Comparison of ENCODE assay signal across 13 mouse cellular contexts in the genomic region with DNA sequence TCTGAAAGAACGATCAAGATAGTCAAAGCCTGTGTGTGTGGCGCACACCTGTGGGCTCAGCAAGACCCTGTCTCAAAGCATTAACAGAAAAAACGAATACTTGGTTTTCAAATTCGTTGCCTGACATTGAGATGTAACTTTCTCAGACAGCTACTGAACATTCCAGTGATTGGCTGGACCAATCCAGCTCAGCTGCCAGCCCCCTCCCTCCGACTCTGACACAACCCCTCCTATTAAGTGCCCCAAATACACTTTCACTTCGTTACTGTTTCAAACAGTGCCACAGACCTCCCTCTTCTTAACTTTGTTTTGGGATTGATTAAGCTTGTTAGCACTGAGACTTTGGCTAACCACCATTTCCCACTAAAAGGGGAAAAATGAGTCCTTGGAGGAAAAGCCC. TPM values are rescaled to one million over a fixed set of nuclear protein-coding genes. Genes with fewer than 3 reads are reported as not detected.
A peak's percentile ranks its signal among the peaks of the same experiment; 100 is the strongest.
DNase-seq lines count a peak whose midpoint lies in the region; ATAC-seq and TF ChIP-seq lines count a peak whose summit lies in the region.
"Had no signal": no experiment of that assay in that cellular context is flagged by ENCODE, and none has a peak within 500 bp of the region (broad histone marks: within the 10 kb centered on the region; RNA-seq: fewer than 3 reads in every experiment).

No protein-coding gene starts in this region.

- H3K27me3 ChIP-seq in heart, embryonic 10.5 days (ENCODE audit: insufficient read depth, poor library complexity, severe bottlenecking): peaks cover 28% of the 10 kb centered on the region
- no peaks in the 10 kb centered on the region; the same call in 1 of the 2 replicates for H3K27me3 ChIP-seq in heart, adult 2 months (ENCODE audit: control insufficient read depth, insufficient read depth, low read length)
- peaks cover 6% of the 10 kb centered on the region; the same call in 1 of the 2 replicates for H3K27me3 ChIP-seq in lung, embryonic 14.5 days (ENCODE audit: insufficient read depth, low read length)
- no peaks in the 10 kb centered on the region; the same call in 1 of the 2 replicates for H3K27me3 ChIP-seq in limb, embryonic 14.5 days (ENCODE audit: control insufficient read depth, insufficient read depth, low read length)
- H3K27me3 ChIP-seq in forebrain, embryonic 11.5 days (ENCODE audit: control insufficient read depth, insufficient read depth, low read length): no peaks in the 10 kb centered on the region; the same call in 1 of the 2 replicates

- no peak overlapping the region for H3K9ac ChIP-seq in heart, adult 2 months (ENCODE audit: low read depth, low read length)
- no peak overlapping the region for H3K9ac ChIP-seq in lung, embryonic 14.5 days
- peak overlapping the region; percentile 43; the same call in 1 of the 2 replicates for H3K9ac ChIP-seq in limb, embryonic 14.5 days (ENCODE audit: low read depth, low read length, severe bottlenecking)
- H3K9ac ChIP-seq in forebrain, embryonic 11.5 days (ENCODE audit: low read length): no peak overlapping the region
- H3K9ac ChIP-seq: hindbrain, embryonic 15.5 days had no signal

- H3K79me2 ChIP-seq in heart, adult 2 months (replicated peaks; ENCODE audit: control insufficient read depth, insufficient read depth, low read length): no peaks in the 10 kb centered on the region

- no peak overlapping the region for H3K27ac ChIP-seq in heart, embryonic 10.5 days
- H3K27ac ChIP-seq in heart, adult 2 months: no peak overlapping the region
- no peak overlapping the region for H3K27ac ChIP-seq in lung, embryonic 14.5 days (ENCODE audit: low read depth)
- no peak overlapping the region for H3K27ac ChIP-seq in limb, embryonic 14.5 days (replicated peaks; ENCODE audit: low read depth, low read length)
- H3K27ac ChIP-seq in forebrain, embryonic 11.5 days (ENCODE audit: low read depth, low read length): no peak overlapping the region
- H3K27ac ChIP-seq: hindbrain, embryonic 15.5 days; layer of hippocampus, adult 2 months had no signal

- TF ChIP-seq CTCF in heart, adult 2 months (IDR thresholded peaks at IDR 0.05): no peak
- no peak for TF ChIP-seq CTCF in lung, embryonic 14.5 days (IDR thresholded peaks at IDR 0.05; ENCODE audit: low read depth)

- peaks cover 10% of the 10 kb centered on the region for H3K4me1 ChIP-seq in heart, embryonic 10.5 days
- H3K4me1 ChIP-seq in heart, adult 2 months (ENCODE audit: control insufficient read depth, insufficient read depth, low read length): no peaks in the 10 kb centered on the region
- no peaks in the 10 kb centered on the region for H3K4me1 ChIP-seq in lung, embryonic 14.5 days (ENCODE audit: insufficient read depth)
- peaks cover 7% of the 10 kb centered on the region; the same call in 1 of the 2 replicates for H3K4me1 ChIP-seq in limb, embryonic 14.5 days (ENCODE audit: control insufficient read depth, insufficient read depth, low read length)
- no peaks in the 10 kb centered on the region for H3K4me1 ChIP-seq in forebrain, embryonic 11.5 days (replicated peaks; ENCODE audit: control insufficient read depth, insufficient read depth, low read length)
- H3K4me1 ChIP-seq: hindbrain, embryonic 15.5 days had no signal

- no peak for TF ChIP-seq POLR2A in heart, adult 2 months (IDR thresholded peaks at IDR 0.05; ENCODE audit: insufficient read depth, low read depth, low read length)
- TF ChIP-seq POLR2A in limb, embryonic 14.5 days (IDR thresholded peaks at IDR 0.05; ENCODE audit: borderline replicate concordance, extremely low read depth, insufficient read depth, insufficient read length): no peak

- ATAC-seq in lung, embryonic 14.5 days (ENCODE audit: insufficient read depth): no peak
- no peak for ATAC-seq in limb, embryonic 14.5 days (ENCODE audit: low FRiP score, low read depth)
- ATAC-seq in forebrain, embryonic 11.5 days (replicated peaks; ENCODE audit: low FRiP score): no peak

- no peaks in the 10 kb centered on the region for H3K9me3 ChIP-seq in heart, embryonic 10.5 days
- no peaks in the 10 kb centered on the region for H3K9me3 ChIP-seq in lung, embryonic 14.5 days (ENCODE audit: low read depth, low read length)
- H3K9me3 ChIP-seq in limb, embryonic 14.5 days (ENCODE audit: control insufficient read depth, low read length): no peaks in the 10 kb centered on the region
- H3K9me3 ChIP-seq in forebrain, embryonic 11.5 days (ENCODE audit: control insufficient read depth, low read length): no peaks in the 10 kb centered on the region
- H3K9me3 ChIP-seq: hindbrain, embryonic 15.5 days had no signal

- no peak for TF ChIP-seq EP300 in heart, adult 2 months (IDR thresholded peaks at IDR 0.05; ENCODE audit: insufficient read depth, low read depth, low read length)

- intact Hi-C loops in heart, adult 2 months (cut with DNase I): no loop called here

- 39% methylated on average over 6 of the region's 6 CpGs for WGBS in heart, embryonic 10.5 days
- WGBS in heart, adult 2 months: 45% methylated on average over 6 of the region's 6 CpGs
- WGBS in lung, embryonic 14.5 days: 30% methylated on average over 6 of the region's 6 CpGs
- 25% methylated on average over 6 of the region's 6 CpGs for WGBS in limb, embryonic 14.5 days
- 58% methylated on average over 6 of the region's 6 CpGs for WGBS in forebrain, embryonic 11.5 days

- H3K36me3 ChIP-seq in heart, embryonic 10.5 days: no peaks in the 10 kb centered on the region
- no peaks in the 10 kb centered on the region for H3K36me3 ChIP-seq in heart, adult 2 months (ENCODE audit: control insufficient read depth, insufficient read depth, low read length)
- H3K36me3 ChIP-seq in lung, embryonic 14.5 days (ENCODE audit: insufficient read depth): no peaks in the 10 kb centered on the region
- H3K36me3 ChIP-seq in limb, embryonic 14.5 days (ENCODE audit: control insufficient read depth, insufficient read depth, low read length): no peaks in the 10 kb centered on the region
- H3K36me3 ChIP-seq in forebrain, embryonic 11.5 days (ENCODE audit: control insufficient read depth, insufficient read depth, low read length): no peaks in the 10 kb centered on the region
- H3K36me3 ChIP-seq: hindbrain, embryonic 15.5 days had no signal

- peak overlapping the region; percentile 42 for H3K4me2 ChIP-seq in lung, embryonic 14.5 days
- H3K4me2 ChIP-seq in limb, embryonic 14.5 days (replicated peaks; ENCODE audit: low read depth, low read length, severe bottlenecking): peak overlapping the region; percentile 29
- H3K4me2 ChIP-seq in forebrain, embryonic 11.5 days (ENCODE audit: low read depth, low read length, severe bottlenecking): no peak overlapping the region
- H3K4me2 ChIP-seq: hindbrain, embryonic 15.5 days had no signal

- no peak for DNase-seq in heart, embryonic 10.5 days (ENCODE audit: low spot score)
- DNase-seq in heart, adult 2 months: no peak
- peak; percentile 36 for DNase-seq in lung, embryonic 14.5 days
- DNase-seq in lung, adult 18-20 months: no peak
- peak; percentile 12 for DNase-seq in limb, embryonic 14.5 days (ENCODE audit: low spot score)
- peak; percentile 47 for DNase-seq in thymus, postnatal 25 days
- no peak for DNase-seq in forebrain, embryonic 11.5 days (ENCODE audit: low spot score)
- no peak for DNase-seq in yolk sac, embryonic 10.5 days (ENCODE audit: low spot score)

- peak overlapping the region; percentile 37 for H3K4me3 ChIP-seq in heart, embryonic 10.5 days
- no peak overlapping the region for H3K4me3 ChIP-seq in heart, adult 2 months
- H3K4me3 ChIP-seq in lung, embryonic 14.5 days (ENCODE audit: low read depth, low read length): no peak overlapping the region
- peak overlapping the region; percentile 14 for H3K4me3 ChIP-seq in limb, embryonic 14.5 days (replicated peaks; ENCODE audit: low read length)
- H3K4me3 ChIP-seq in forebrain, embryonic 11.5 days (ENCODE audit: low read depth, low read length): no peak overlapping the region
- H3K4me3 ChIP-seq: hindbrain, embryonic 15.5 days; layer of hippocampus, adult 2 months had no signal

RNA-seq across cellular contexts. Expression of a gene that starts 6.6 kb away (rescaled TPM):
- polyA plus RNA-seq in heart, embryonic 10.5 days (2016; fragmentation: Nextera tagmentation; extraction: Ambion mirVana): 0.26 and 0.62 TPM in 2 replicates
- not detected for total RNA-seq in heart, adult 2 months (2021)
- polyA plus RNA-seq in heart, adult 2 months (2012; rRNA removed): not detected in 2 replicates
- 0.33 and 0.45 TPM in 2 replicates for polyA plus RNA-seq in lung, embryonic 14.5 days (2014; fragmentation: Nextera tagmentation; extraction: Ambion mirVana)
- 0.13 and 0.17 TPM in 2 replicates for polyA plus RNA-seq in limb, embryonic 14.5 days (2012; rRNA removed)
- polyA plus RNA-seq in limb, embryonic 14.5 days (2014; fragmentation: Nextera tagmentation; extraction: Ambion mirVana): 0.14 and 0.23 TPM in 2 replicates
- polyA plus RNA-seq in forebrain, embryonic 11.5 days (2014; fragmentation: Nextera tagmentation; extraction: Ambion mirVana): 0.11 TPM in 1 of 2 replicates, not detected in the other
- total RNA-seq: layer of hippocampus, adult 2 months; liver, adult 2 months; monocyte, adult 5-6 weeks had no signal
- polyA plus RNA-seq: frontal cortex, adult 2 months; hindbrain, embryonic 15.5 days; liver, adult 2 months had no signal

RNA-seq across cellular contexts. Expression of a gene that starts 22.4 kb away (rescaled TPM):
- 20.5 and 24.5 TPM in 2 replicates for polyA plus RNA-seq in heart, embryonic 10.5 days (2016; fragmentation: Nextera tagmentation; extraction: Ambion mirVana)
- total RNA-seq in heart, adult 2 months (2021): 10 to 100 TPM; 20.6 to 23.8 TPM
- 9.0 and 15.7 TPM in 2 replicates for polyA plus RNA-seq in heart, adult 2 months (2012; rRNA removed)
- polyA plus RNA-seq in lung, embryonic 14.5 days (2014; fragmentation: Nextera tagmentation; extraction: Ambion mirVana): 26.3 and 27.0 TPM in 2 replicates
- 40.1 and 41.9 TPM in 2 replicates for polyA plus RNA-seq in limb, embryonic 14.5 days (2012; rRNA removed)
- 29.4 and 30.3 TPM in 2 replicates for polyA plus RNA-seq in limb, embryonic 14.5 days (2014; fragmentation: Nextera tagmentation; extraction: Ambion mirVana)
- 21.6 and 22.8 TPM in 2 replicates for polyA plus RNA-seq in forebrain, embryonic 11.5 days (2014; fragmentation: Nextera tagmentation; extraction: Ambion mirVana)

Comparison
In these comparisons a context has a peak if more than half of its experiments do, and no peak if none do; other contexts are left out.
1. DNase-seq: peak in lung, embryonic 14.5 days (single experiment), limb, embryonic 14.5 days (single experiment) and thymus, postnatal 25 days (single experiment); none in heart, embryonic 10.5 days (single experiment), heart, adult 2 months (0 of 2), lung, adult 18-20 months (0 of 2), forebrain, embryonic 11.5 days (single experiment) and yolk sac, embryonic 10.5 days (single experiment).
2. H3K4me3 ChIP-seq: peak in heart, embryonic 10.5 days (single experiment) and limb, embryonic 14.5 days (single experiment); none in heart, adult 2 months (single experiment), lung, embryonic 14.5 days (single experiment) and forebrain, embryonic 11.5 days (single experiment).